Mouse (Mus musculus) heart, embryonic 14.5 days (tissue): ENCODE measurements around the gene Cass4. TPM values are rescaled to one million over a fixed set of nuclear protein-coding genes. Genes with fewer than 3 reads are reported as not detected.

Experiments
- ATAC-seq: fragments of 200-750 bp; cut with Nextera tagmentation; 2 replicates; pipeline ENCODE4 v1.8.0; 2017; ENCODE audit warnings: low read depth, moderate TSS enrichment; ENCODE audit not compliant: insufficient number of reproducible peaks, insufficient read depth, low FRiP score
- H3K27ac ChIP-seq, 2 experiments: fragments of 200-500 bp in 1 of 2; fragments of 300-500 bp in 1 of 2; sonication (generic) in 1 of 2; replicated peaks in 1 of 2; 2 replicates each; pipeline ENCODE4 v1.5.1; 2012 to 2014; ENCODE audit warnings: low read depth in 2 of 2, low read length in 2 of 2, control low read depth in 1 of 2, mild to moderate bottlenecking in 1 of 2, mixed read lengths in 1 of 2; ENCODE audit not compliant: control insufficient read depth in 1 of 2, insufficient read depth in 1 of 2
- H3K27me3 ChIP-seq: fragments of 300-500 bp; sonication (generic); 2 replicates; pipeline ENCODE4 v1.6.1; 2014; ENCODE audit warnings: mild to moderate bottlenecking, low read length, control low read depth; ENCODE audit not compliant: control insufficient read depth, insufficient read depth
- H3K36me3 ChIP-seq: fragments of 300-500 bp; sonication (generic); 2 replicates; pipeline ENCODE4 v1.6.1; 2014; ENCODE audit warnings: mild to moderate bottlenecking, control low read depth, low read length, mixed read lengths; ENCODE audit not compliant: control insufficient read depth, insufficient read depth
- H3K4me1 ChIP-seq, 2 experiments: fragments of 200-500 bp in 1 of 2; fragments of 300-500 bp in 1 of 2; sonication (generic) in 1 of 2; 2 replicates each; pipeline ENCODE4 v1.6.1; 2012 to 2014; ENCODE audit warnings: low read length in 2 of 2, control low read depth in 1 of 2, mixed read lengths in 1 of 2; ENCODE audit not compliant: control insufficient read depth in 2 of 2, insufficient read depth in 2 of 2
- H3K4me2 ChIP-seq: fragments of 300-500 bp; sonication (generic); 2 replicates; pipeline ENCODE4 v1.6.1; 2014; ENCODE audit warnings: mild to moderate bottlenecking, low read length
- H3K4me3 ChIP-seq, 2 experiments: fragments of 200-500 bp in 1 of 2; fragments of 300-500 bp in 1 of 2; sonication (generic) in 1 of 2; 2 replicates each; pipeline ENCODE4 v1.5.1; 2012 to 2014; ENCODE audit warnings: low read length in 2 of 2, mild to moderate bottlenecking in 2 of 2, control low read depth in 1 of 2, low read depth in 1 of 2, moderate library complexity in 1 of 2; ENCODE audit not compliant: control insufficient read depth in 1 of 2, insufficient read depth in 1 of 2
- H3K9ac ChIP-seq: fragments of 300-500 bp; sonication (generic); 2 replicates; pipeline ENCODE4 v1.6.1; 2014; ENCODE audit warnings: mild to moderate bottlenecking, low read length
- H3K9me3 ChIP-seq: fragments of 300-500 bp; sonication (generic); 2 replicates; pipeline ENCODE4 v1.6.1; 2016; ENCODE audit warnings: low read length, control low read depth; ENCODE audit not compliant: control insufficient read depth
- WGBS: fragments of 180-500 bp; shearing (Covaris S2); extraction: QIAGEN DNeasy Blood & Tissue Kit; methylation state at CpG from one replicate; pipeline ENCODE4 v1.1.7; 2014; 5-methylcytosine and 5-hydroxymethylcytosine counted together
- polyA plus RNA-seq: library from polyadenylated mRNA; unstranded; fragments of >200 nt; fragmentation: Nextera tagmentation; extraction: Ambion mirVana; gene quantifications from 2 replicates; pipeline ENCODE4 v1.2.1, GENCODE M21; 2014

Cass4 gene
- polyA plus RNA-seq, 1 experiment from 2014 or later: 0.30 TPM

DNA sequence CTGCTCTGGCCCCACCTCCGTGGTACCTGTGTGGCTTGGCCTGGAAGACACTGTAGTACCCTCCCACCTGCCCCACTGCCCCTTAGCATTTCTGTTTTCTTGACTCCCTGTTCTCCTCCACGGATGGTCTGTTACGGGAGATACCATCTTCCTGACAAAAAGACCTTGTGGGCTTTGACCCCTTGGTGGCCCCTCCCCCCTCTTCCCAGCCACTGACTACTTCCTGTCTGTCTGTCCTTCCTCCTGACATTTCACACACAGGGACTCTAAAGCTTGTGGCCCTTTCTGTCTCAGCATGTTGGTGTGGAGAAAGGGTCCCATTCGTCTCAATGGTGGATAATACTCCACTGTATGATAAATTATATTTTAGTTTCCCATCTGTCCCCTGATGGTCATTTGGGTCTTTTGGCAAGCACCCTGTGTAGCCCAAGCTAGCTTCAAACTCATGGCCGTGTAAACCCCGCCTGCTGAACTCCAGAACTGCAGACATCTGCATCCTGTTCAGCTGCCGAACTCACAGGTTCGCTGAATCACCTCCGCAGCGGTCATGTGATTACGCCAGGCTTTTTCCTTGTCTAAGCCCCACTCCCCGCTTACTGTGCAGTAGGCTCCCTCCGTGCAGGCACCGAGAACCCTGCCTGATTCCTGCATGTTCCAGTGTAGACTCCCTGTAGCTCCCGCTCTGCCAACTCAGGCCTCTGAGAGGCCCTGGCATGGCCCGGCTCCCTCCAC lies 88.2 kb downstream of the Cass4 start:
- no peak overlapping the region for H3K27ac ChIP-seq
- no peak for ATAC-seq
- H3K36me3 ChIP-seq: no peaks in the 10 kb centered on the region
- no peak overlapping the region for H3K4me2 ChIP-seq
- no peaks in the 10 kb centered on the region for H3K9me3 ChIP-seq
- no peaks in the 10 kb centered on the region for H3K27me3 ChIP-seq
- H3K4me1 ChIP-seq: peaks cover 3 to 4% of the 10 kb centered on the region in 2 experiments
- no peak overlapping the region for H3K9ac ChIP-seq
- H3K4me3 ChIP-seq: no peak overlapping the region
- 75% methylated on average over 16 of the region's 16 CpGs for WGBS

Other genes starting within 250 kb of the Cass4 start
- not detected in 2 replicates for gene Mc3r, start 145.3 kb upstream of the Cass4 start, polyA plus RNA-seq
- gene Fam210b, start 48.2 kb upstream of the Cass4 start, polyA plus RNA-seq: 10.4 and 13.1 TPM in 2 replicates
- gene Aurka, start 23.3 kb upstream of the Cass4 start, polyA plus RNA-seq: 79.0 and 88.9 TPM in 2 replicates
- 28.1 and 30.3 TPM in 2 replicates for gene Cstf1, start 23.1 kb upstream of the Cass4 start, polyA plus RNA-seq
- 48.3 and 49.5 TPM in 2 replicates for gene Rtf2, start 46.8 kb downstream of the Cass4 start, polyA plus RNA-seq
- gene Gcnt7, start 64.8 kb downstream of the Cass4 start, polyA plus RNA-seq: 0.61 and 0.71 TPM in 2 replicates
- gene Fam209, start 78.7 kb downstream of the Cass4 start, polyA plus RNA-seq: 0.31 TPM in 1 of 2 replicates, not detected in the other
- not detected in 2 replicates for gene Tfap2c, start 155.8 kb downstream of the Cass4 start, polyA plus RNA-seq